Mouse (Mus musculus): ENCODE data around the gene Aloxe3. TPM values are rescaled to one million over a fixed set of nuclear protein-coding genes. Genes with fewer than 3 reads are reported as not detected.

Gene Aloxe3
- total RNA-seq, 2 experiments from 2014 or later: 4.3 to 6.8 TPM

DNA sequence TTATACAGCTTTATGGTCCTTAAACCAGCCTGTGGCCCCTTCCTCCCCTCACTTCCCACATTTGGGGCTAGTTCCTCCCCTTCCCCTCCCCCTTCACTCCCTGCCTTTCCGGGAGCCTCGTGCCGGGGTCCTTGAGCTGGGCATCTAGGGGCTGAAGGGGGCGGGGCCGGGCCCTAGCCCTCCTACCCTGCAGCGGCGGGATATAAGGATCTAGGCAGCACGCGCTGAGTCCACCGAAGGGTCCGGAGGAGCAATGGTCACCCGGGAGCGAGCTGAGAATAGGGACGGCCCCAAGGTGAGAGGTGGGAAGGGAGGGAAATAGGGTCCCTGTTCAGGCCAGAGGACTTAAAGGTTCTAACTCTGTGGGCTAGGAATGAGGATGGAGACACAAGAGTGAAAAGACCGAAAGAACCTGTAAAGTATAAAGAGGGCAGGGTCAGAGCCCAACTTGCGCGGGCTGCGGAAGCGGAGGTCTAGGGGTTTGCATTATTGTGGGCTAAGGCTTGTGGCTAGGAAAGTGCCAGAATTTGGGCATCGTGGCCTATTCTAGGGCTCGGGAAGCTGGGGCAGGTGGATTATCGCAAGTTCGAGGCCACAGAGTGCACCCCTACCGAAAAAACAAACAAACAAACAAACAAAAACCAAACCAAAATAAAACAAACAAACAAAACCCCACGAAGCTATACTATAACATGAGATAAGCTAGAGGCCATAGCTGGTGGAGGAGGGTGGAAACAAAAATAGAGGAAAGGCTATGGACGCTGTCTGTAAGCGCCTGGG lies 5.3 kb upstream of the Aloxe3 start, which contains the start of gene Hes7:
Hes7 (plus strand) TSS at position 184 of the 780 bp plus-strand sequence.
- intact Hi-C loops (cut with DNase I): loop anchor here (5.0 kb wide), 1 partner anchor 33 kb away; the partner anchor contains the start of gene Vamp2

DNA sequence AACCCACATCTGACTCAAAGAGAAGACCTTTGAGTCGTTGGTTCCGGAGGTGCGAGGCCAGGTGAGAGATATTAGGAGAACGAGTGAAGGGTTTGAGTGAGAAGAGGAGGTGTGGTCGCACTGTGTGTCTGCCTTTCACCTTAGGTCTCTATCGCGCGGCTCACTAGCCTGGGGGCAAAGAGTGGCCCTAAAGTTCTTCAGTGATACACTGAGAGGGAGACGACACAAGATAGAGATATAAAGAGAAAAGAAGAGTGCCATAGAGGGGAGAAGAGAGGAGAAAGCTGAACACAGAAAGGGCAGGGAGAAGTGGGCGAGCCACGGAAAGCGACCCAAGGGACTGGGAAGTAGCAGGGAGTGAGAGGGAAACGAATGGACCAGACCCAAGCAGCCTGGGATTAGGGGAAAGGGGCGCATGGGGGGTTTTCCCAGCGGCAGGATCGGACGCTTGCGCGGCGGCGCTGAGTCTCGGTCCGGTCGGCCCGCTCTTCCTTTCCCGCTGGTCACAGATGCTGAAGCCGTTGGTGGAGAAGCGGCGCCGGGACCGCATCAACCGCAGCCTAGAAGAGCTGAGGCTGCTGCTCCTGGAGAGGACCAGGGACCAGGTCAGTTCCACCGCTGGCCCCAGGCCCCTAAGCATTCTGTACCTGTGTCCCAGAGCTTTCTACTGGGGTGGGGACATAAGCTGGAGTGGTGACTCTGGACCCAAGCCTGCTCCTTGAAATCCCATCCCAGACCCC lies 4.5 kb upstream of the Aloxe3 start:
- intact Hi-C loops (cut with DNase I): loop anchor here (5.0 kb wide), 1 partner anchor 34 kb away; the partner anchor contains the start of gene Vamp2
- DNase-seq (ENCODE audit: low spot score in 2 of 2): no peak

More for the DNA sequence above, 5.3 kb upstream of the Aloxe3 start, which contains the start of gene Hes7:
- no peak for DNase-seq (ENCODE audit: low spot score in 2 of 2)

- DNase-seq (ENCODE audit: low spot score in 2 of 2): no peak
- intact Hi-C loops (cut with DNase I): loop anchor here (5.0 kb wide), 1 partner anchor 35 kb away; the partner anchor contains the start of gene Vamp2
These were observed 3.9 kb upstream of the Aloxe3 start for GRCm38 (mm10) chr11:69121741-69122335.

- intact Hi-C loops (cut with DNase I): loop anchor here (5.0 kb wide), 1 partner anchor 35 kb away; the partner anchor contains the start of gene Vamp2
- peak; percentile 87 to 88 for DNase-seq (ENCODE audit: low spot score in 2 of 2)
These were observed 3.3 kb upstream of the Aloxe3 start, which contains the start of gene 9130213A22Rik for GRCm38 (mm10) chr11:69122336-69122951. TSS of gene 9130213A22Rik (minus strand) at chr11:69122589.

DNA sequence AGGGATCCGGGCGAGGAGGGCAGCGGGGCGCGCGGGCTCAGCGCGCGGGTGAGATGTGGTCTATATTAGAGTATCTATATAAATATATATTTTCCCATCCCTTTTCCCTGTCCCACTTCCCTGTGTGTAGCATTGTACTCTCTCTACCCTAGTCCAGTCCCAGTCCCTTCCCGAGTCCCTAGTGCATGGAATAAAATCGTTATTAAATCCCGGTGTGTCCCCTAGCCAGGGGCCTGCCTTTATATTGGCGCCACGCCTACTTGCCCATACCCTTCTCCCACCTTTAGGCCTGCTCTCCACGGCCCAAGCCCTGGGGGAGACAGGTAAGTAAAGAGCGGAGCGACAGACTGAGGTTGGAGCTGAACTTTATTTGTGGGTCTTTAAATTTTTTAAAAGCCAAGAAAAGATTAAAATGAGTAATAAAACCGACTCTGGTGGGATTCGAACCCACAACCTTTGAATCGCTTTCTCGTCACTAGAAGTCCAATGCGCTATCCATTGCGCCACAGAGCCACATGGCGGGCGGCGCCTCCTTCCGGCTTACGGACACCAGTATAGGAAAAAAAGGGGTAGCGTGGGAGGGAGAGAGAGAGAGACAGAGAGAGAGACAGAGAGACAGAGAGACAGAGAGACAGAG lies 2.5 kb upstream of the Aloxe3 start:
- peak; percentile 92 for DNase-seq (ENCODE audit: low spot score in 2 of 2)
- intact Hi-C loops (cut with DNase I): loop anchor here (5.0 kb wide), 1 partner anchor 36 kb away; the partner anchor contains the start of gene Vamp2

DNA sequence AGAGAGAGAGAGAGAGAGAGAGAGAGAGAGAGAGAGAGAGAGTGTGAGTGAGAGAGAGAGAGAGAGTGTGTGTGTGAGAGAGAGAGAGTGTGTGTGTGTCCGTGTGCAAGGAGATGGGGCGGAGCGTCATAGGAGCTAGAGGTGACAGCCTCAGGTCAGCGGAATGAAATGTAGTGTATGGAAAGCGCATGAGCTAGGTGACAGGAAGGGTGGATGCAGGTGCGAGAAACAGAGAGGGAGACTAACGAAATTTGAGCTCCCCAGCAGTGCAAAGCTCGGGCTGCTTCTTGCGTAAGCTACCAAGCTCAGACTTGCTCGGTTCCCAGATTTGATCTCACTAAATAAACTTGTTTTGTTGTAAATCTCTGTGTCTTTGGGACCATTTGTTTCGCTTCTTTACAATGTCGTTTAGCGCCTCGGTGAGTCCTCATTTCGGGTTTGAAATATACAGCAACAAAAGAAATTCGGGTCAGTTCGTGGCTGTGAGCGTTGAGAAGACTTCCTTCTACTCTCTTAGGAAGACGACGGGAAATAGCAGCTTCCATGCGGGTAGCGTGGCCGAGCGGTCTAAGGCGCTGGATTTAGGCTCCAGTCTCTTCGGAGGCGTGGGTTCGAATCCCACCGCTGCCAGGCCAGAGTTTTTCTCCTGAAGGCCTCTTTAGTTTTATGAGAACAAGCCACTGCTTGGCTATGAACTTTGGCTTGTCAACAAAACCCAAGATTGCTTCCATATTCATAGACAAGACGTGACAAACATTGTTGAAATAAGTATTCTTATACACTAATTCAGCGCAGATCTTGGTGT lies 1.8 kb upstream of the Aloxe3 start:
- DNase-seq (ENCODE audit: low spot score in 2 of 2): peak; percentile 92 to 94
- intact Hi-C loops (cut with DNase I): loop anchor here (1.0 to 5.0 kb wide), 3 partner anchors 37 to 83 kb away; partner anchors contain the start of gene Vamp2

DNA sequence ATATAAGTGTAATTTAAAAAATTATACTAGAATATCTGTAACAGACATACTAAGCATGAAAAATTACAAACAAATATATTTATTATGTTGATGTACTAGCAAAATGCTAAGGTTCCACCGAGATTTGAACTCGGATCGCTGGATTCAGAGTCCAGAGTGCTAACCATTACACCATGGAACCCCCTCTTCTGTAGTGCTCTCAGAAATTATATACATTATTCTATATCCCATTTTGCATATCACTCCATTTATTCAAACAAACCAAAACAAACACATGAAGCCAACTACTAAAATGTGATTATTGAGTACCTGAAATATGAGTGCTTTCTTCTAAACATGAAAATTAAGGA lies 1.2 kb upstream of the Aloxe3 start:
- DNase-seq (ENCODE audit: low spot score in 2 of 2): peak in 1 of 2 experiments; percentile 64
- intact Hi-C loops (cut with DNase I): loop anchor here (1.0 to 5.0 kb wide), 3 partner anchors 37 to 83 kb away; partner anchors contain the start of gene Vamp2

- peak; percentile 77 to 78 for DNase-seq (ENCODE audit: low spot score in 2 of 2)
- intact Hi-C loops (cut with DNase I): loop anchor here (1.0 kb wide), 1 partner anchor 25 kb away; no protein-coding TSS in a partner anchor
These were observed 450 bp upstream of the Aloxe3 start for GRCm38 (mm10) chr11:69125041-69125851.

DNA sequence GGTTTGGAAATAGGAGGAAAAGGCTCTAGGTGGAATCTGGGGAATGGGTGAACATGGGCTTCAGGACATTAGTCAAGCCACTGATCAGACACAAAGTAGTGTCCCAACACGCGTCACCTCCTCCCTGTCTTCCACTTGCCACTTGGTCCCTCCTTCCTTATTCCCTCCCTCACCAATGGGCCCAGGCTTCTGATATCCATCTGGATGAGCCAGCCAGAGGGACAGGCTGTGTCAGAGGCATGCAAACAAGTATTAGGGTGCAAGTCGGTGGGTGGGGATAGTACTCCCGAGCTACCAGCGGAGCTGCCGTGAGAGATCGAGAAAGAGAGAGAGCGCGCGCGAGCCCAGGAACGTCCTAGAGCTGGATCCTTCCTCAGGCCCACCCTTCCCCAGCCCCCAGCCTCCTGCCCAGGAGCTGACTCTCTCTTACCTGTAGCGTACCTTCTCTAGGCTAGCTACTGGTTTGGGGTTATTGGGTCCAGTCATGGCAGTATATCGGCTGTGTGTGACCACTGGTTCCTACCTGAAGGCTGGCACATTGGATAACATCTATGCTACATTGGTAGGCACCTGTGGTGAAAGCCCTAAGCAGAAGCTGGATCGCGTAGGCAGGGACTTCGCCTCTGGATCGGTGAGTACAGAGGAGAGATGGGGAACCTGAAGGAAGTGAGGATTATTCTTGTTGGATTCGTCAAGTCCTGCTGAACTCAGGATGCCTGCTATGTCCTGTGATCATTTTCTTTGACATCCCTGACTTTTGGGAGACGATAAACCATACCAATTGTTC lies 416 bp downstream of the Aloxe3 start:
- no peak for DNase-seq (ENCODE audit: low spot score in 2 of 2)
- intact Hi-C loops (cut with DNase I): loop anchor here (1.0 kb wide), 1 partner anchor 24 kb away; no protein-coding TSS in a partner anchor

- intact Hi-C loops (cut with DNase I): no loop called here
- DNase-seq (ENCODE audit: low spot score in 2 of 2): no peak
These were observed 1.0 kb downstream of the Aloxe3 start for GRCm38 (mm10) chr11:69126706-69127095.

DNA sequence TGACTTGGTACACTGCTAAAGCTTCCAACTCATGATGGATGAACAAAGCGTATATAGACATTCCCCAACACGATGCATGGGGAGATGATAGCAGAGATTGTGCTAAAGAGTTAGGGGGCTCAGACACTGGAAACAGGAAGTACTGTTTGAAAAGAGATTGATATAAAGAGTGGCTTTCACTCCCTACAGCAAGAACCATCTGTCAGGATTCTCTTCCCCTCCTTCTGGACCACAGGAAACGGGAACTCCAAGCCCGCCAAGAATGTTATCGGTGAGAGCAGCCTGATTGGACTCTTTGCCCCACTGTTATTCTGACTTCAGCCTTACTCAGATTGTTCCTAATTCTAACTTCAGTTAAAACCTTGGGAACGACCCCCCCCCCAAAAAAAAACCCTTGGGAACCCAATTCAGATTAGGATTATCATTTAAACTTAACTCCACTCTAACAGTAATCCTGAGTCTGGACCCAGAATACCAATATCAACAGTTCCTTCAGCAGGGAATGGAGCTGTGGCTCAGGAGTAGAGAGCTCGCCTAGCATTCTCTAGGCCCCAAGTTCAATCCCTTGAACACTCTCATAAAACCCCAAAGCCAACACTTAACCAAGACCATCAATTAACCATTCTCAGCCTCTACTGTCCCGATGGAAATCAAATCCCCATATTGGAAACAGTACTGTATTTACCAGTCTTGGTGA lies 2.9 kb downstream of the Aloxe3 start:
- intact Hi-C loops (cut with DNase I): no loop called here
- no peak for DNase-seq (ENCODE audit: low spot score in 2 of 2)

DNA sequence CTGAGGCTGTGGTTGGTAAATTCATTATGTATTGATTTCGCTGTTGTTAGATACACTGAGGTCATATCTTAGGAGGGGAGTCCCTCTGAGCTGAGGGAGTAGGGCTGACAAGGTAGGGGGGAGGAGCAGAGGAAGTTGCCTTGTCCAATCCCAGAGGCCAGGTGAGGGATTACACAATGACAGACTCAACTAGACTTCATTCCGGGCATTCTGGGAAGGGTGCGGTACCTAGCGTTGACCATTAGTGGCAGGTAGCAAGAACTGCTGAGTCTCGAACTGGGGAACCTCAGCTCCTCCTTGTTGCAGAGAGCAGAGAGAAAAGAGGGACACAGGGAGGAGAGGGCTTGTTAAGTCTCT lies 7.8 kb downstream of the Aloxe3 start:
- DNase-seq (ENCODE audit: low spot score in 2 of 2): no peak

GRCm38 (mm10) chr11:69133923-69134621 lies 8.4 kb downstream of the Aloxe3 start:
- intact Hi-C loops (cut with DNase I): no loop called here
- peak; percentile 83 to 85 for DNase-seq (ENCODE audit: low spot score in 2 of 2)

More for the DNA sequence above, 7.8 kb downstream of the Aloxe3 start:
- intact Hi-C loops (cut with DNase I): no loop called here

- DNase-seq (ENCODE audit: low spot score in 2 of 2): no peak
- intact Hi-C loops (cut with DNase I): no loop called here
These were observed 8.9 kb downstream of the Aloxe3 start for GRCm38 (mm10) chr11:69134622-69134968.

- intact Hi-C loops (cut with DNase I): no loop called here
- no peak for DNase-seq (ENCODE audit: low spot score in 2 of 2)
These were observed 9.7 kb downstream of the Aloxe3 start for GRCm38 (mm10) chr11:69135361-69135760.
